Mouse (Mus musculus) heart, embryonic 14.5 days (tissue): Measurements from ENCODE around the gene Cfap54. TPM values are rescaled to one million over a fixed set of nuclear protein-coding genes. Genes with fewer than 3 reads are reported as not detected.

Experiments used
- ATAC-seq: fragments of 200-750 bp; cut with Nextera tagmentation; 2 replicates; pipeline ENCODE4 v1.8.0; 2017; ENCODE audit warnings: low read depth, moderate TSS enrichment; ENCODE audit not compliant: insufficient number of reproducible peaks, insufficient read depth, low FRiP score
- H3K27ac ChIP-seq, 2 experiments: fragments of 200-500 bp in 1 of 2; fragments of 300-500 bp in 1 of 2; sonication (generic) in 1 of 2; replicated peaks in 1 of 2; 2 replicates each; pipeline ENCODE4 v1.5.1; 2012 to 2014; ENCODE audit warnings: low read depth in 2 of 2, low read length in 2 of 2, control low read depth in 1 of 2, mild to moderate bottlenecking in 1 of 2, mixed read lengths in 1 of 2; ENCODE audit not compliant: control insufficient read depth in 1 of 2, insufficient read depth in 1 of 2
- H3K27me3 ChIP-seq: fragments of 300-500 bp; sonication (generic); 2 replicates; pipeline ENCODE4 v1.6.1; 2014; ENCODE audit warnings: mild to moderate bottlenecking, low read length, control low read depth; ENCODE audit not compliant: control insufficient read depth, insufficient read depth
- H3K36me3 ChIP-seq: fragments of 300-500 bp; sonication (generic); 2 replicates; pipeline ENCODE4 v1.6.1; 2014; ENCODE audit warnings: mild to moderate bottlenecking, control low read depth, low read length, mixed read lengths; ENCODE audit not compliant: control insufficient read depth, insufficient read depth
- H3K4me1 ChIP-seq, 2 experiments: fragments of 200-500 bp in 1 of 2; fragments of 300-500 bp in 1 of 2; sonication (generic) in 1 of 2; 2 replicates each; pipeline ENCODE4 v1.6.1; 2012 to 2014; ENCODE audit warnings: low read length in 2 of 2, control low read depth in 1 of 2, mixed read lengths in 1 of 2; ENCODE audit not compliant: control insufficient read depth in 2 of 2, insufficient read depth in 2 of 2
- H3K4me2 ChIP-seq: fragments of 300-500 bp; sonication (generic); 2 replicates; pipeline ENCODE4 v1.6.1; 2014; ENCODE audit warnings: mild to moderate bottlenecking, low read length
- H3K4me3 ChIP-seq, 2 experiments: fragments of 200-500 bp in 1 of 2; fragments of 300-500 bp in 1 of 2; sonication (generic) in 1 of 2; 2 replicates each; pipeline ENCODE4 v1.5.1; 2012 to 2014; ENCODE audit warnings: low read length in 2 of 2, mild to moderate bottlenecking in 2 of 2, control low read depth in 1 of 2, low read depth in 1 of 2, moderate library complexity in 1 of 2; ENCODE audit not compliant: control insufficient read depth in 1 of 2, insufficient read depth in 1 of 2
- H3K9ac ChIP-seq: fragments of 300-500 bp; sonication (generic); 2 replicates; pipeline ENCODE4 v1.6.1; 2014; ENCODE audit warnings: mild to moderate bottlenecking, low read length
- H3K9me3 ChIP-seq: fragments of 300-500 bp; sonication (generic); 2 replicates; pipeline ENCODE4 v1.6.1; 2016; ENCODE audit warnings: low read length, control low read depth; ENCODE audit not compliant: control insufficient read depth
- WGBS: fragments of 180-500 bp; shearing (Covaris S2); extraction: QIAGEN DNeasy Blood & Tissue Kit; methylation state at CpG from one replicate; pipeline ENCODE4 v1.1.7; 2014; 5-methylcytosine and 5-hydroxymethylcytosine counted together
- polyA plus RNA-seq: library from polyadenylated mRNA; unstranded; fragments of >200 nt; fragmentation: Nextera tagmentation; extraction: Ambion mirVana; gene quantifications from 2 replicates; pipeline ENCODE4 v1.2.1, GENCODE M21; 2014

Cfap54 gene
- polyA plus RNA-seq, 1 experiment from 2014 or later = 0.11 TPM

DNA sequence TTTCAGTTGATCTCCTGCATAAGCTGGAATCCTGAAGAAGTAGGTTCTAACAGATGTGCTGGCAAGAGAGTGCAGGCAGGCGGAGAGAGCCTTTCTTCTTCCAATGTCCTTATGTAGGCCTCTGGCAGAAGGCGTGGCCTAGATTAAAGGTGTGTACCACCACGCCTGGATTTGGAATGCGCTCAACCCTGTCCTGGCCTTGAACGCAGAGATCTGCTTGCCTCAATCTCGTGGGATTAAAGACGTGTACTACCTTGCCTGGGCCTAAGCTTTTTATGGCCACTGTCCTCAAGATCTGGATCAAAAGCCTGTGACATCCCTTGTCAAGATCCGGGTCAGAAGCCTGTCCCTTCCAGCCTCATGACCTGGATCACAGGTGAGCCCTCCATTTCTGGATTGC lies 32.5 kb upstream of the Cfap54 start:
- no peak for ATAC-seq
- no peaks in the 10 kb centered on the region for H3K27me3 ChIP-seq
- H3K9me3 ChIP-seq = no peaks in the 10 kb centered on the region
- no peak overlapping the region for H3K4me3 ChIP-seq
- 81% methylated on average over 8 of the region's 8 CpGs for WGBS
- no peaks in the 10 kb centered on the region for H3K36me3 ChIP-seq
- H3K4me2 ChIP-seq = no peak overlapping the region
- no peak overlapping the region for H3K27ac ChIP-seq
- no peaks in the 10 kb centered on the region for H3K4me1 ChIP-seq
- no peak overlapping the region for H3K9ac ChIP-seq

GRCm38 (mm10) chr10:93112021-93112420 lies 30.6 kb upstream of the Cfap54 start:
- Histone ChIP-seq H3K27me3 (no peaks in the 10 kb centered on the region), H3K36me3 (no peaks in the 10 kb centered on the region), H3K4me3 (no peak overlapping the region), H3K27ac (no peak overlapping the region), H3K9me3 (no peaks in the 10 kb centered on the region), H3K4me1 (no peaks in the 10 kb centered on the region), H3K9ac (no peak overlapping the region), H3K4me2 (no peak overlapping the region)
- 83% methylated on average over 6 of the region's 6 CpGs for WGBS
- ATAC-seq = no peak

DNA sequence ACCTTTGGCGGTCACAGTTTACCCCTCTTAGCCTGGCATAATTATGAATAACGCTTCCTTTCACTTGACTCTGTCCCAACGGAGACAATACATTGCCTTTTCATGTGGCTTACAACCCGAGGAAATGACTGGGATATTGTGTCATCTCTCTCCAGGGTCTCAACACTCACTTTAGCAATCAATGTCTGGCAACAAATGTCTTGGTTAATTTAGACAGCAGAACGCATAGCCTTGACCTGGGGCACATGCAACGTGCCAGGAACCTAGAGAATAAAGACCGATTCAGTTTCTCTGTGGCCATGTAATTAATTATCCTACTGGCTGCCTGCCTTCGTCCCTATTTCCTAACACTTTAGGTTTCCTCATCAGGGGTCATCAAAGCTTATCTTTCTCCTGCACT lies 30.0 kb upstream of the Cfap54 start:
- ATAC-seq = no peak
- H3K4me3 ChIP-seq = no peak overlapping the region
- no peaks in the 10 kb centered on the region for H3K36me3 ChIP-seq
- no peaks in the 10 kb centered on the region for H3K27me3 ChIP-seq
- 70% methylated on average over 8 of the region's 8 CpGs for WGBS
- H3K27ac ChIP-seq = no peak overlapping the region
- no peak overlapping the region for H3K9ac ChIP-seq
- H3K4me2 ChIP-seq = no peak overlapping the region
- H3K4me1 ChIP-seq = no peaks in the 10 kb centered on the region
- H3K9me3 ChIP-seq = no peaks in the 10 kb centered on the region

DNA sequence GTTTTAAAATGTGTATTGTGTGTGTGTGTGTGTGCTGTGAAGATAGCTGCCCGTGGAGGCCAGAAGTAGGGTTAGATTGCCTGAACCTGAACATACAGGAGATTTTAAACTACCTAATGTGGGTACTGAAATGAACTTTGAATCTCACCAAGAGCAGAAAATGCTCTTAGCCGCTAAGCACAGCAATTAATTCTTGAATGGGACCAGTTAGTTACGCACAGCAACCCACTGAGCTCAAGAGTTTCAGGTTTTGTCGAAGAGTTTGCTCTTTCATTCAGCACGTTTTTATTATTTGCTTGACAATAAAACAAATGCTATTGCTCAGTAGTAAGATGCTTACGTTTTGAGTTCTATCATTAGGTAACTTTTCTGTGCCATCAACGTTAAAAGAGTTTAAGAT lies 23.9 kb upstream of the Cfap54 start:
- Histone ChIP-seq H3K4me3 (no peak overlapping the region), H3K4me1 (no peaks in the 10 kb centered on the region), H3K9ac (no peak overlapping the region), H3K9me3 (no peaks in the 10 kb centered on the region), H3K36me3 (no peaks in the 10 kb centered on the region), H3K27me3 (no peaks in the 10 kb centered on the region), H3K4me2 (no peak overlapping the region), H3K27ac (no peak overlapping the region)
- ATAC-seq = no peak
- 85% methylated on average over 7 of the region's 7 CpGs for WGBS

DNA sequence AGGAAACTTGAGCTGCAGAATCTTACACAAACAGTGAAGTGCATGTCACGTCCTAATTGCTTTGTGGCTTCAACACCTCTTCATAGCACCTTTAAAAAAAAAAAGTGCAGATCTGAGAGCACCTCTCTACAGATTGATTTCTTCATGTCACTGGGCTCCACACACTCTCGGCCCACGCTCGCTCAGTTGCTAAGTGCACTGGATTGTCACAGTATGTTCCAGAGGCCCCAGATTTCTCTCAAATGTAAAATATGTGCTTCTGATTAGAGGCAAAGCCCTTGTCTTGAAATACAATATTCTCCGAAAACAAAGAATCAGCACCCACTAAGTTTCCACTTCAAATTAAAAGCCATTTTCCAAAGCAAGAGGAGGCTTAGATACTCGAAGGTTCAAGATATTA lies 22.9 kb upstream of the Cfap54 start:
- H3K4me2 ChIP-seq = no peak overlapping the region
- 50% methylated on average over 6 of the region's 6 CpGs for WGBS

DNA sequence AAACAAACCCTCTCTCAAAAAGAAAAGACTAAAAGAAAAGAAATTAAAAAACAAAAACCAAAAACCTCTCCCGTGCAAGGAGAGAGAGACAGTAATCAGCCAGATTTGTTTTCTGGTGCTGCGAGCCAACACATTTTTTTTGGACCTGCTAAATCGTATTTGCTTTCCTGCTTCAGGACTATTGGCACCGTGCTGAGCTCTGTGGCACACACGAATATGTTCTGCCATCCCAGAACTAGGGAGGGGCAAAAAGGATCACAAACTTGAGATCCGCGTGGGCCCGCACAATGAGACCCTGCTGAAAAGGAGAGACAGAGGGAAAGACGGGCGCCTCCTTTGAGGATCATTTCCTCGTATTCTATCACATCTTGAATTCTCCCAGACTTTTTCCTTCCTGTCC lies 22.3 kb upstream of the Cfap54 start:
- Histone ChIP-seq H3K9ac (no peak overlapping the region), H3K27ac (no peak overlapping the region), H3K4me3 (no peak overlapping the region), H3K36me3 (no peaks in the 10 kb centered on the region), H3K4me2 (no peak overlapping the region), H3K9me3 (no peaks in the 10 kb centered on the region), H3K27me3 (no peaks in the 10 kb centered on the region), H3K4me1 (no peaks in the 10 kb centered on the region)
- no peak for ATAC-seq
- 66% methylated on average over 11 of the region's 11 CpGs for WGBS

More for the DNA sequence above, 22.9 kb upstream of the Cfap54 start:
- no peak for ATAC-seq
- H3K9ac ChIP-seq = no peak overlapping the region
- no peaks in the 10 kb centered on the region for H3K9me3 ChIP-seq
- no peaks in the 10 kb centered on the region for H3K4me1 ChIP-seq
- no peaks in the 10 kb centered on the region for H3K36me3 ChIP-seq
- no peaks in the 10 kb centered on the region for H3K27me3 ChIP-seq
- H3K4me3 ChIP-seq = no peak overlapping the region
- H3K27ac ChIP-seq = no peak overlapping the region

DNA sequence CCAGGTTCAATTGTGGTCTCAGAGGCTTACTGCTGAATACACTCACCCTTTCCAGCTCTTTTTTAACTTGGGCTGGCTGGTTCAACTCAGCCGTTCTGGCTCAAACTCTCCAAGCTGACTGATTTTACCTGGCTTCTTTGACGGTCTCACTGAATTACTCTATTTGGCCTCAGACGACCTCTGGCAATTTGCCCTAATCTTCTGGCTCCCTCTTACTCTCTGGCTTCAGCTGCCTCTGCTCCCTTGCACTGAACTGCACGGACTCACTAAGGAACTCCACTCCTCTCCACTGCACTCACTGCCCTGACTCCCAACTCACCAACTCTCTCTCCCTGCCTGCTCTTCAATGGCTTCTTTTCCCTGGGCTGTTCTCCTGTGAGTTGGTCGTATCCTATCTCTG lies 20.9 kb upstream of the Cfap54 start:
- H3K4me2 ChIP-seq = no peak overlapping the region
- H3K4me3 ChIP-seq = no peak overlapping the region
- no peaks in the 10 kb centered on the region for H3K4me1 ChIP-seq
- H3K27me3 ChIP-seq = no peaks in the 10 kb centered on the region
- H3K36me3 ChIP-seq = no peaks in the 10 kb centered on the region
- 47% methylated on average over 5 of the region's 5 CpGs for WGBS
- ATAC-seq = no peak
- no peak overlapping the region for H3K9ac ChIP-seq
- H3K9me3 ChIP-seq = no peaks in the 10 kb centered on the region
- H3K27ac ChIP-seq = no peak overlapping the region

GRCm38 (mm10) chr10:93098211-93098805 lies 16.9 kb upstream of the Cfap54 start:
- no peaks in the 10 kb centered on the region for H3K27me3 ChIP-seq
- WGBS = 70% methylated on average over 7 of the region's 7 CpGs
- H3K4me2 ChIP-seq = no peak overlapping the region
- no peaks in the 10 kb centered on the region for H3K4me1 ChIP-seq
- H3K27ac ChIP-seq = no peak overlapping the region
- ATAC-seq = no peak
- no peak overlapping the region for H3K9ac ChIP-seq
- no peaks in the 10 kb centered on the region for H3K9me3 ChIP-seq
- no peak overlapping the region for H3K4me3 ChIP-seq
- H3K36me3 ChIP-seq = no peaks in the 10 kb centered on the region
